Comparison of ENCODE assay signal across 15 mouse cellular contexts in the genomic region with DNA sequence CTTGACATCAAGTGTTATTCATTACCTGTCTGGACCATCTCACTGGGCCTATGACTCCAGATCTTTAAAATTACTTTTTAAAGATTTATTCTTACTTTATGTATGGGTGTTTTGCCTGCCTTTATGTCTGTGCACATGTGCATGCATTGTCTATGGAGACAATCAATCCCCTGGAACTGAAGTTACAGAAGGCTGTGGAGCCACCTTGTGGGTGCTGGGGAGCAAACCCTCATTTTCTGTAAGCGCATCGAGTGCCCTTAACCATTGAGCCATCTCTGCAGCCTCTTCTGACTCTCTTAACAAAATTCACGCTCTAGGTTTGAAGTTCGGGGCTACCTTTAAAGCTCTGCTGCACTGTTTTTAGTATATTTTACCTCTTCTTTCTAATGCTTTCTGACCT. TPM values are rescaled to one million over a fixed set of nuclear protein-coding genes. Genes with fewer than 3 reads are reported as not detected.
DNase-seq lines count a peak whose midpoint lies in the region; ATAC-seq and TF ChIP-seq lines count a peak whose summit lies in the region.
"Had no signal": no experiment of that assay in that cellular context is flagged by ENCODE, and none has a peak within 500 bp of the region (broad histone marks: within the 10 kb centered on the region; RNA-seq: fewer than 3 reads in every experiment).

No protein-coding gene starts in this region.

- TF ChIP-seq EP300 in liver, embryonic 14.5 days (IDR thresholded peaks at IDR 0.05; ENCODE audit: low read depth): no peak
- no peak for TF ChIP-seq EP300 in ES-Bruce4 (IDR thresholded peaks at IDR 0.05; ENCODE audit: insufficient read depth, low read depth, low read length)

- H3K9me3 ChIP-seq in liver, embryonic 14.5 days (ENCODE audit: control insufficient read depth, low read length): no peaks in the 10 kb centered on the region
- H3K9me3 ChIP-seq in liver, embryonic 11.5 days (ENCODE audit: control insufficient read depth, low read length): no peaks in the 10 kb centered on the region
- H3K9me3 ChIP-seq in ES-Bruce4 (replicated peaks; ENCODE audit: control insufficient read depth, insufficient read depth, low read length, poor library complexity, severe bottlenecking): no peaks in the 10 kb centered on the region

- no peaks in the 10 kb centered on the region for H3K27me3 ChIP-seq in liver, embryonic 14.5 days (ENCODE audit: control insufficient read depth, insufficient read depth, low read length)
- no peaks in the 10 kb centered on the region for H3K27me3 ChIP-seq in liver, embryonic 11.5 days (replicated peaks; ENCODE audit: control insufficient read depth, insufficient read depth, low read length)
- no peaks in the 10 kb centered on the region for H3K27me3 ChIP-seq in ES-Bruce4 (ENCODE audit: control insufficient read depth, insufficient read depth, low read length, poor library complexity, severe bottlenecking)

- DNase-seq in adrenal gland, postnatal 14 days: peak; percentile 4
- DNase-seq in adrenal gland, adult (ENCODE audit: inconsistent age in 2 of 2, low spot score in 1 of 2): no peak
- no peak for DNase-seq in liver, embryonic 14.5 days (ENCODE audit: low read depth in 3 of 3, low spot score in 3 of 3)
- no peak for DNase-seq in liver, embryonic 11.5 days (ENCODE audit: low spot score)
- no peak for DNase-seq in urinary bladder, adult 2 months (ENCODE audit: low spot score)
- no peak for DNase-seq in heart, adult 8-10 months (ENCODE audit: low spot score)
- DNase-seq: cerebellum, adult 11 months; gastrocnemius, postnatal 10 days; heart, postnatal 10 days; kidney, postnatal 25 days; lung, postnatal 10 days; thymus, adult 2 months had no signal

- H3K4me1 ChIP-seq in liver, embryonic 14.5 days (replicated peaks; ENCODE audit: control insufficient read depth in 2 of 2, insufficient read depth in 2 of 2, low read length in 1 of 2): no peaks in the 10 kb centered on the region
- H3K4me1 ChIP-seq in liver, embryonic 11.5 days (replicated peaks; ENCODE audit: control insufficient read depth, insufficient read depth, low read length): no peaks in the 10 kb centered on the region
- no peaks in the 10 kb centered on the region for H3K4me1 ChIP-seq in ES-Bruce4 (ENCODE audit: control insufficient read depth, insufficient read depth, low read length)

- no peak overlapping the region for H3K27ac ChIP-seq in liver, embryonic 14.5 days
- no peak overlapping the region for H3K27ac ChIP-seq in liver, embryonic 11.5 days (ENCODE audit: low read depth, low read length)
- H3K27ac ChIP-seq in ES-Bruce4 (ENCODE audit: insufficient read depth, low read length): no peak overlapping the region

- no peaks in the 10 kb centered on the region for H3K36me3 ChIP-seq in liver, embryonic 14.5 days (replicated peaks; ENCODE audit: control insufficient read depth, insufficient read depth, low read depth)
- no peaks in the 10 kb centered on the region; the same call in 1 of the 2 replicates for H3K36me3 ChIP-seq in liver, embryonic 11.5 days (ENCODE audit: control insufficient read depth, insufficient read depth, low read length)
- no peaks in the 10 kb centered on the region for H3K36me3 ChIP-seq in ES-Bruce4 (ENCODE audit: control insufficient read depth, insufficient read depth, low read length, poor library complexity, severe bottlenecking)

- no peak for TF ChIP-seq POLR2A in ES-Bruce4 (IDR thresholded peaks at IDR 0.05; ENCODE audit: insufficient read depth, low read length)

- TF ChIP-seq CTCF in liver, embryonic 14.5 days (IDR thresholded peaks at IDR 0.05; ENCODE audit: low read depth): peak; percentile 43
- TF ChIP-seq CTCF in ES-Bruce4 (IDR thresholded peaks at IDR 0.05; ENCODE audit: low read depth, low read length): peak; percentile 50

- H3K9ac ChIP-seq in liver, embryonic 14.5 days (replicated peaks): no peak overlapping the region
- no peak overlapping the region for H3K9ac ChIP-seq in liver, embryonic 11.5 days (ENCODE audit: low read depth, low read length)
- no peak overlapping the region for H3K9ac ChIP-seq in ES-Bruce4 (ENCODE audit: low read depth, poor library complexity, severe bottlenecking)

- ATAC-seq in liver, embryonic 14.5 days (ENCODE audit: insufficient read depth): no peak
- no peak for ATAC-seq in liver, embryonic 11.5 days (replicated peaks; ENCODE audit: low FRiP score)
- ATAC-seq in megakaryocyte progenitor cell, adult 5-6 weeks (replicated peaks; ENCODE audit: poor library complexity): peak; percentile 63; the same call in 1 of the 2 replicates

- 68% methylated on average over 4 of the region's 4 CpGs for WGBS in liver, embryonic 14.5 days (ENCODE audit: insufficient replicate concordance)
- WGBS in liver, embryonic 11.5 days: 66% methylated on average over 4 of the region's 4 CpGs

- no peak overlapping the region for H3K4me2 ChIP-seq in liver, embryonic 14.5 days (ENCODE audit: low read depth)
- H3K4me2 ChIP-seq in liver, embryonic 11.5 days: no peak overlapping the region

- H3K4me3 ChIP-seq in liver, embryonic 14.5 days (ENCODE audit: insufficient read depth in 1 of 2, low read depth in 2 of 2, low read length in 2 of 2): no peak overlapping the region
- H3K4me3 ChIP-seq in liver, embryonic 11.5 days (ENCODE audit: low read depth, low read length): no peak overlapping the region
- no peak overlapping the region for H3K4me3 ChIP-seq in ES-Bruce4 (ENCODE audit: low read depth, low read length)
- H3K4me3 ChIP-seq: myocyte had no signal

RNA-seq across cellular contexts. Expression of a gene that starts 14.3 kb away (rescaled TPM):
- 32.1 and 34.4 TPM in 2 replicates for total RNA-seq in adrenal gland, postnatal 14 days (2021)
- 17.7 and 22.7 TPM in 2 replicates for polyA plus RNA-seq in liver, embryonic 14.5 days (2012; rRNA removed)
- 38.5 and 45.7 TPM in 2 replicates for polyA plus RNA-seq in liver, embryonic 14.5 days (2014; fragmentation: Nextera tagmentation; extraction: Ambion mirVana)
- polyA plus RNA-seq in liver, embryonic 11.5 days (2014; fragmentation: Nextera tagmentation; extraction: Ambion mirVana): 65.4 and 69.9 TPM in 2 replicates
- polyA plus RNA-seq in ES-Bruce4 (2011; ENCODE audit: insufficient read depth, insufficient read length, low read depth, missing spikeins): 22.6 and 25.2 TPM in 2 replicates
- total RNA-seq in megakaryocyte progenitor cell, adult 5-6 weeks (2015): 36.1 and 39.2 TPM in 2 replicates
- total RNA-seq in megakaryocyte progenitor cell, adult 5-6 weeks (2017): 85.3 and 91.2 TPM in 2 replicates
- 63.0 and 79.4 TPM in 2 replicates for polyA plus RNA-seq in urinary bladder, adult 2 months (2012; rRNA removed)
- total RNA-seq in heart, adult 8-10 months (2022): 10 to 100 TPM; 40.5 to 51.6 (median 47.0) TPM

RNA-seq across cellular contexts. Expression of a gene that starts 48.3 kb away (rescaled TPM):
- 6.2 and 8.0 TPM in 2 replicates for total RNA-seq in adrenal gland, postnatal 14 days (2021)
- 1.1 and 1.3 TPM in 2 replicates for polyA plus RNA-seq in liver, embryonic 14.5 days (2012; rRNA removed)
- 1.3 and 2.0 TPM in 2 replicates for polyA plus RNA-seq in liver, embryonic 14.5 days (2014; fragmentation: Nextera tagmentation; extraction: Ambion mirVana)
- polyA plus RNA-seq in liver, embryonic 11.5 days (2014; fragmentation: Nextera tagmentation; extraction: Ambion mirVana): 3.8 and 4.5 TPM in 2 replicates
- 10.9 and 12.6 TPM in 2 replicates for polyA plus RNA-seq in ES-Bruce4 (2011; ENCODE audit: insufficient read depth, insufficient read length, low read depth, missing spikeins)
- 1.6 and 2.4 TPM in 2 replicates for total RNA-seq in megakaryocyte progenitor cell, adult 5-6 weeks (2015)
- total RNA-seq in megakaryocyte progenitor cell, adult 5-6 weeks (2017): 4.1 and 8.9 TPM in 2 replicates
- polyA plus RNA-seq in urinary bladder, adult 2 months (2012; rRNA removed): 10.8 and 12.7 TPM in 2 replicates
- 10 to 100 TPM in 2 of 4 experiments, 1 to 10 TPM in 2; 7.2 to 10.3 (median 8.9) TPM for total RNA-seq in heart, adult 8-10 months (2022)
